In genomic region chr5:144988340-144989060, GRCm38 (mm10) we compare ENCODE assay signal across 8 mouse cellular contexts. TPM values are rescaled to one million over a fixed set of nuclear protein-coding genes. Genes with fewer than 3 reads are reported as not detected.
DNase-seq lines count a peak whose midpoint lies in the region; ATAC-seq and TF ChIP-seq lines count a peak whose summit lies in the region.

No protein-coding gene starts in this region.

- no peak for TF ChIP-seq POLR2A in brain, embryonic 14.5 days (IDR thresholded peaks at IDR 0.05; ENCODE audit: borderline replicate concordance, extremely low read depth, insufficient read depth, insufficient read length, poor library complexity, severe bottlenecking)

- H3K4me2 ChIP-seq in intestine, postnatal 0 days (replicated peaks; ENCODE audit: low read depth) = 0 out of 2 replicates have a peak overlapping the region, but pooled peaks have one; percentile 9

- peak; percentile 54 for DNase-seq in testis, postnatal 10 days (ENCODE audit: low spot score)
- no peak for DNase-seq in testis, postnatal 14 days (ENCODE audit: low spot score)
- DNase-seq in brain, embryonic 14.5 days (ENCODE audit: low read depth) = peak; percentile 84
- DNase-seq in left cerebral cortex, postnatal 14 days (ENCODE audit: low spot score in 2 of 2) = peak; percentile 61 to 85
- peak; percentile 54 for DNase-seq in naive thymus-derived CD4-positive, alpha-beta T cell, adult 2 months (ENCODE audit: low read depth)

- no peak overlapping the region for H3K9ac ChIP-seq in intestine, postnatal 0 days (ENCODE audit: low read depth, low read length)

- TF ChIP-seq CTCF in brain, embryonic 14.5 days (IDR thresholded peaks at IDR 0.05; ENCODE audit: borderline replicate concordance, extremely low read depth, insufficient read depth, insufficient read length) = peak; percentile 71; the same call in 1 of the 2 replicates
- TF ChIP-seq CTCF in intestine, postnatal 0 days (IDR thresholded peaks at IDR 0.05; ENCODE audit: low read depth) = peak; percentile 87

- H3K4me1 ChIP-seq in intestine, postnatal 0 days (replicated peaks; ENCODE audit: control insufficient read depth, insufficient read depth, low read length) = no peaks in the 10 kb centered on the region

- intact Hi-C loops in left cerebral cortex, postnatal 14 days (cut with DNase I) = loop anchor here (5.0 kb wide), 2 partner anchors 81 to 111 kb away; no protein-coding TSS in a partner anchor

- peak; percentile 73; the same call in 1 of the 2 replicates for ATAC-seq in frontal cortex, adult (ENCODE audit: low TSS enrichment)
- peak; percentile 71 for ATAC-seq in intestine, postnatal 0 days
- ATAC-seq in monocyte, adult 5-6 weeks (replicated peaks; ENCODE audit: insufficient number of reproducible peaks, low FRiP score, low TSS enrichment, poor library complexity, severe bottlenecking) = no peak

- no peaks in the 10 kb centered on the region for H3K36me3 ChIP-seq in intestine, postnatal 0 days (ENCODE audit: control insufficient read depth, insufficient read depth)

- WGBS in intestine, postnatal 0 days = 41% methylated on average over 9 of the region's 9 CpGs

- H3K4me3 ChIP-seq in intestine, postnatal 0 days (ENCODE audit: low read depth, low read length) = no peak overlapping the region

- no peaks in the 10 kb centered on the region for H3K9me3 ChIP-seq in intestine, postnatal 0 days (ENCODE audit: control insufficient read depth)

- H3K27me3 ChIP-seq in intestine, postnatal 0 days (replicated peaks; ENCODE audit: control insufficient read depth, insufficient read depth, low read length) = no peaks in the 10 kb centered on the region

- no peak overlapping the region for H3K27ac ChIP-seq in intestine, postnatal 0 days (ENCODE audit: low read depth, low read length)

RNA-seq across cellular contexts. Expression of gene Smurf1, which starts 22.9 kb away (rescaled TPM):
- 50.6 and 65.4 TPM in 2 replicates for polyA plus RNA-seq in brain, embryonic 14.5 days (2012; rRNA removed)
- polyA plus RNA-seq in intestine, postnatal 0 days (2015; fragmentation: Nextera tagmentation; extraction: Ambion mirVana) = 7.4 and 8.2 TPM in 2 replicates
- 10 to 100 TPM; 37.2 to 40.8 TPM for total RNA-seq in left cerebral cortex, postnatal 14 days (2021)
- total RNA-seq in monocyte, adult 5-6 weeks (2017) = 11.8 to 23.2 TPM (median 17.6 TPM) in 3 replicates

RNA-seq across cellular contexts. Expression of gene Gm4871, which starts 44.1 kb away (rescaled TPM):
- polyA plus RNA-seq in brain, embryonic 14.5 days (2012; rRNA removed) = not detected in 2 replicates
- polyA plus RNA-seq in intestine, postnatal 0 days (2015; fragmentation: Nextera tagmentation; extraction: Ambion mirVana) = not detected in 2 replicates
- not detected for total RNA-seq in left cerebral cortex, postnatal 14 days (2021)
- not detected in 3 replicates for total RNA-seq in monocyte, adult 5-6 weeks (2017)

RNA-seq across cellular contexts. Expression of gene 1700018F24Rik, which starts 54.3 kb away (rescaled TPM):
- polyA plus RNA-seq in brain, embryonic 14.5 days (2012; rRNA removed) = not detected in 2 replicates
- polyA plus RNA-seq in intestine, postnatal 0 days (2015; fragmentation: Nextera tagmentation; extraction: Ambion mirVana) = not detected in 2 replicates
- not detected for total RNA-seq in left cerebral cortex, postnatal 14 days (2021)
- not detected in 3 replicates for total RNA-seq in monocyte, adult 5-6 weeks (2017)
